Mouse (Mus musculus) spleen, postnatal 10 days (tissue): ENCODE measurements at regions not wholly inside any gene's neighbourhood (a gene's known extent, or its start where the extent isn't known, plus 50 kb on each side); places are given as distances from the start of the nearest gene placed in this dataset.

Experiments
- DNase-seq, 2 experiments: peaks; one replicate each; pipeline ENCODE4 v3.0.0; 2021 to 2022; ENCODE audit warnings: low spot score in 2 of 2

- DNase-seq = no peak
Observed at GRCm38 (mm10) chr5:111829891-111830290, 96.2 kb downstream of the Gm26897 start.

- DNase-seq = no peak
Observed at GRCm38 (mm10) chr5:111835737-111836667, 102.3 kb downstream of the Gm26897 start.

GRCm38 (mm10) chr5:111836668-111837234 is 103.0 kb downstream of the Gm26897 start:
- no peak for DNase-seq

- no peak for DNase-seq
Observed at GRCm38 (mm10) chr5:111842461-111842860, 108.7 kb downstream of the Gm26897 start.

- DNase-seq = no peak
Observed at GRCm38 (mm10) chr5:111843622-111844239, 110.0 kb downstream of the Gm26897 start.

- DNase-seq = no peak
Observed at GRCm38 (mm10) chr5:111844528-111844927, 110.8 kb downstream of the Gm26897 start.

GRCm38 (mm10) chr5:111848917-111849316 is 115.2 kb downstream of the Gm26897 start:
- DNase-seq = no peak

- no peak for DNase-seq
Observed at GRCm38 (mm10) chr5:111852682-111853081, 119.0 kb downstream of the Gm26897 start.

- no peak for DNase-seq
Observed at GRCm38 (mm10) chr5:111855366-111855765, 121.6 kb downstream of the Gm26897 start.

- DNase-seq = no peak
Observed at GRCm38 (mm10) chr5:111857200-111857599, 123.5 kb downstream of the Gm26897 start.

GRCm38 (mm10) chr5:111860436-111860835 is 126.7 kb downstream of the Gm26897 start:
- DNase-seq = no peak

- no peak for DNase-seq
Observed at GRCm38 (mm10) chr5:111862331-111862730, 128.6 kb downstream of the Gm26897 start.

GRCm38 (mm10) chr5:111863922-111864321 is 130.2 kb downstream of the Gm26897 start:
- no peak for DNase-seq

GRCm38 (mm10) chr5:111864606-111865005 is 130.9 kb downstream of the Gm26897 start:
- no peak for DNase-seq

- DNase-seq = no peak
Observed at GRCm38 (mm10) chr5:111869011-111869410, 135.3 kb downstream of the Gm26897 start.

- no peak for DNase-seq
Observed at GRCm38 (mm10) chr5:111877165-111877793, 143.6 kb downstream of the Gm26897 start.

GRCm38 (mm10) chr5:111879044-111879443 is 145.3 kb downstream of the Gm26897 start:
- DNase-seq = no peak

GRCm38 (mm10) chr5:111880268-111880667 is 146.5 kb downstream of the Gm26897 start:
- no peak for DNase-seq

- DNase-seq = no peak
Observed at GRCm38 (mm10) chr5:111881517-111881916, 147.8 kb downstream of the Gm26897 start.

- DNase-seq = no peak
Observed at GRCm38 (mm10) chr5:111887281-111887680, 153.6 kb downstream of the Gm26897 start.

GRCm38 (mm10) chr5:111890800-111891199 is 157.1 kb downstream of the Gm26897 start:
- DNase-seq = no peak

GRCm38 (mm10) chr5:111891261-111891693 is 157.6 kb downstream of the Gm26897 start:
- no peak for DNase-seq
